Mouse (Mus musculus) B cell, adult (primary cell): ENCODE results near the gene Serpinb5. TPM values are rescaled to one million over a fixed set of nuclear protein-coding genes. Genes with fewer than 3 reads are reported as not detected.

Source experiments
- total RNA-seq: library from RNA; stranded (reverse); gene quantifications from 4 replicates; pipeline ENCODE4 v1.2.4, GENCODE M21; 2023; ENCODE audit not compliant: inconsistent age

Gene Serpinb5
- total RNA-seq, result not detected in 4 replicates

GRCm38 (mm10) chr1:106860847-106861246 lies at the start of gene Serpinb5:
Gene Serpinb5 (plus strand): TSS chr1:106861173.

Other genes starting within 250 kb of the Serpinb5 start
- 67.9 to 72.4 TPM (median 68.4 TPM) in 4 replicates for gene Bcl2, start 146.9 kb upstream of the Serpinb5 start, total RNA-seq
- 23.3 to 31.3 TPM (median 28.8 TPM) in 4 replicates for gene Kdsr, start 101.4 kb upstream of the Serpinb5 start, total RNA-seq
- gene Vps4b, start 64.4 kb upstream of the Serpinb5 start, total RNA-seq, result 126 to 137 TPM (median 129 TPM) in 4 replicates
- gene Serpinb12, start 73.3 kb downstream of the Serpinb5 start, total RNA-seq, result not detected in 4 replicates
- not detected in 4 replicates for gene Serpinb13, start 119.8 kb downstream of the Serpinb5 start, total RNA-seq
- not detected in 4 replicates for gene Serpinb3a, start 191.1 kb downstream of the Serpinb5 start, total RNA-seq
- not detected in 4 replicates for gene Serpinb3d, start 222.3 kb downstream of the Serpinb5 start, total RNA-seq